Mouse (Mus musculus) naive thymus-derived CD4-positive, alpha-beta T cell, adult 2 months (primary cell): ENCODE data around the gene S100a7a.
A peak's percentile ranks its signal among the peaks of the same experiment; 100 is the strongest.

Experiments
- DNase-seq: peaks from one replicate; pipeline ENCODE4 v3.0.0-alpha.2; 2011; ENCODE audit warnings: low read depth

S100a7a gene

GRCm38 (mm10) chr3:90653717-90654116, at the start of gene S100a7a:
TSS of gene S100a7a (plus strand) at chr3:90654017.
- DNase-seq: no peak

- DNase-seq: no peak
Measured at GRCm38 (mm10) chr3:90604416-90604815, 49.4 kb upstream of the S100a7a start.

- peak; percentile 51 for DNase-seq
Measured at GRCm38 (mm10) chr3:90605049-90605448, 48.8 kb upstream of the S100a7a start.

GRCm38 (mm10) chr3:90605736-90606135, 48.1 kb upstream of the S100a7a start:
- no peak for DNase-seq

GRCm38 (mm10) chr3:90606185-90606584, 47.6 kb upstream of the S100a7a start:
- no peak for DNase-seq

- no peak for DNase-seq
Measured at GRCm38 (mm10) chr3:90607361-90607760, 46.5 kb upstream of the S100a7a start.

GRCm38 (mm10) chr3:90608223-90608622, 45.6 kb upstream of the S100a7a start, which contains the start of gene S100a5:
TSS of gene S100a5 (plus strand) at chr3:90608523.
- no peak for DNase-seq

GRCm38 (mm10) chr3:90609102-90609501, 44.7 kb upstream of the S100a7a start:
- DNase-seq: no peak

- no peak for DNase-seq
Measured at GRCm38 (mm10) chr3:90611494-90611893, 42.3 kb upstream of the S100a7a start.

- DNase-seq: peak; percentile 40
Measured at GRCm38 (mm10) chr3:90612061-90612460, 41.8 kb upstream of the S100a7a start.

GRCm38 (mm10) chr3:90612728-90613291, 41.0 kb upstream of the S100a7a start, which contains the start of gene S100a6:
TSS of gene S100a6 (plus strand) at chr3:90612882.
- DNase-seq: peak; percentile 87

GRCm38 (mm10) chr3:90613461-90614147, 40.2 kb upstream of the S100a7a start:
- no peak for DNase-seq

- no peak for DNase-seq
Measured at GRCm38 (mm10) chr3:90614148-90614530, 39.7 kb upstream of the S100a7a start.

GRCm38 (mm10) chr3:90614611-90615251, 39.1 kb upstream of the S100a7a start:
- DNase-seq: no peak

- DNase-seq: peak; percentile 88
Measured at GRCm38 (mm10) chr3:90615415-90615814, 38.4 kb upstream of the S100a7a start.

GRCm38 (mm10) chr3:90615911-90616310, 37.9 kb upstream of the S100a7a start:
- no peak for DNase-seq

GRCm38 (mm10) chr3:90617586-90617985, 36.2 kb upstream of the S100a7a start:
- no peak for DNase-seq

GRCm38 (mm10) chr3:90621552-90621951, 32.3 kb upstream of the S100a7a start:
- DNase-seq: no peak

- peak; percentile 67 for DNase-seq
Measured at GRCm38 (mm10) chr3:90623435-90624071, 30.3 kb upstream of the S100a7a start.

GRCm38 (mm10) chr3:90625496-90625895, 28.3 kb upstream of the S100a7a start:
- DNase-seq: no peak

- no peak for DNase-seq
Measured at GRCm38 (mm10) chr3:90626266-90627021, 27.4 kb upstream of the S100a7a start.

GRCm38 (mm10) chr3:90627366-90627765, 26.5 kb upstream of the S100a7a start:
- no peak for DNase-seq
